Mouse (Mus musculus): ENCODE results near the gene Sfmbt2. TPM values are rescaled to one million over a fixed set of nuclear protein-coding genes. Genes with fewer than 3 reads are reported as not detected.

The Sfmbt2 gene
- polyA plus RNA-seq, 1 experiment from 2014 or later: 0.65 TPM

- Histone ChIP-seq H3K27ac (ENCODE audit: low read length) (no peak overlapping the region), H3K4me3 (ENCODE audit: low read length) (no peak overlapping the region), H3K9me3 (ENCODE audit: control insufficient read depth, low read length) (no peaks in the 10 kb centered on the region), H3K4me1 (ENCODE audit: control insufficient read depth, insufficient read depth, low read length) (peaks cover 12% of the 10 kb centered on the region), H3K4me2 (ENCODE audit: low read depth, low read length) (no peak overlapping the region), H3K27me3 (replicated peaks; ENCODE audit: control insufficient read depth, insufficient read depth, low read length) (peaks cover 60% of the 10 kb centered on the region), H3K9ac (ENCODE audit: low read depth, low read length) (no peak overlapping the region), H3K36me3 (ENCODE audit: control insufficient read depth, insufficient read depth, low read length) (no peaks in the 10 kb centered on the region)
- ATAC-seq: no peak
- 2% methylated on average over 26 of the region's 26 CpGs for WGBS
These were observed 563 bp downstream of the Sfmbt2 start for GRCm38 (mm10) chr2:10370687-10371458.

GRCm38 (mm10) chr2:10371459-10371817 is 1.1 kb downstream of the Sfmbt2 start:
- Histone ChIP-seq H3K36me3 (ENCODE audit: control insufficient read depth, insufficient read depth, low read length) (no peaks in the 10 kb centered on the region), H3K4me1 (ENCODE audit: control insufficient read depth, insufficient read depth, low read length) (peaks cover 12% of the 10 kb centered on the region), H3K4me3 (ENCODE audit: low read length) (no peak overlapping the region; the same call in 1 of the 2 replicates), H3K4me2 (ENCODE audit: low read depth, low read length) (no peak overlapping the region), H3K9ac (ENCODE audit: low read depth, low read length) (no peak overlapping the region), H3K9me3 (ENCODE audit: control insufficient read depth, low read length) (no peaks in the 10 kb centered on the region), H3K27ac (ENCODE audit: low read length) (no peak overlapping the region), H3K27me3 (replicated peaks; ENCODE audit: control insufficient read depth, insufficient read depth, low read length) (peaks cover 64% of the 10 kb centered on the region)
- no peak for ATAC-seq
- WGBS: 1% methylated on average over 16 of the region's 16 CpGs

GRCm38 (mm10) chr2:10371899-10372298 is 1.6 kb downstream of the Sfmbt2 start:
- H3K4me3 ChIP-seq (ENCODE audit: low read length): peak overlapping the region; percentile 66
- no peaks in the 10 kb centered on the region for H3K9me3 ChIP-seq (ENCODE audit: control insufficient read depth, low read length)
- no peak overlapping the region for H3K9ac ChIP-seq (ENCODE audit: low read depth, low read length)
- H3K4me2 ChIP-seq (ENCODE audit: low read depth, low read length): peak overlapping the region; percentile 98
- peaks cover 12% of the 10 kb centered on the region for H3K4me1 ChIP-seq (ENCODE audit: control insufficient read depth, insufficient read depth, low read length)
- WGBS: 1% methylated on average over 13 of the region's 18 CpGs
- H3K27me3 ChIP-seq (replicated peaks; ENCODE audit: control insufficient read depth, insufficient read depth, low read length): peaks cover 61% of the 10 kb centered on the region
- no peaks in the 10 kb centered on the region for H3K36me3 ChIP-seq (ENCODE audit: control insufficient read depth, insufficient read depth, low read length)
- H3K27ac ChIP-seq (ENCODE audit: low read length): no peak overlapping the region
- no peak for ATAC-seq

GRCm38 (mm10) chr2:10372321-10372723 is 2.0 kb downstream of the Sfmbt2 start:
- Histone ChIP-seq H3K4me2 (ENCODE audit: low read depth, low read length) (peak overlapping the region; percentile 98), H3K27me3 (replicated peaks; ENCODE audit: control insufficient read depth, insufficient read depth, low read length) (peaks cover 57% of the 10 kb centered on the region), H3K4me1 (ENCODE audit: control insufficient read depth, insufficient read depth, low read length) (peaks cover 12% of the 10 kb centered on the region), H3K4me3 (ENCODE audit: low read length) (peak overlapping the region; percentile 66), H3K36me3 (ENCODE audit: control insufficient read depth, insufficient read depth, low read length) (no peaks in the 10 kb centered on the region), H3K27ac (ENCODE audit: low read length) (no peak overlapping the region), H3K9me3 (ENCODE audit: control insufficient read depth, low read length) (no peaks in the 10 kb centered on the region), H3K9ac (ENCODE audit: low read depth, low read length) (peak overlapping the region; percentile 62)
- peak; percentile 81 for ATAC-seq
- under 1% methylated on average over 30 of the region's 31 CpGs for WGBS

- H3K27ac ChIP-seq (ENCODE audit: low read length): no peak overlapping the region
- WGBS: under 1% methylated on average over 33 of the region's 35 CpGs
- ATAC-seq: peak; percentile 31
These were observed 2.6 kb downstream of the Sfmbt2 start for GRCm38 (mm10) chr2:10372776-10373507.

GRCm38 (mm10) chr2:10373508-10374206 is 3.3 kb downstream of the Sfmbt2 start:
- Histone ChIP-seq H3K27me3 (replicated peaks; ENCODE audit: control insufficient read depth, insufficient read depth, low read length) (peaks cover 51% of the 10 kb centered on the region), H3K9me3 (ENCODE audit: control insufficient read depth, low read length) (no peaks in the 10 kb centered on the region), H3K4me3 (ENCODE audit: low read length) (peak overlapping the region; percentile 66), H3K27ac (ENCODE audit: low read length) (no peak overlapping the region), H3K36me3 (ENCODE audit: control insufficient read depth, insufficient read depth, low read length) (no peaks in the 10 kb centered on the region), H3K4me1 (ENCODE audit: control insufficient read depth, insufficient read depth, low read length) (peaks cover 12% of the 10 kb centered on the region), H3K4me2 (ENCODE audit: low read depth, low read length) (peak overlapping the region; percentile 98), H3K9ac (ENCODE audit: low read depth, low read length) (peak overlapping the region; percentile 48)
- ATAC-seq: no peak
- WGBS: under 1% methylated on average over 30 of the region's 30 CpGs

More at GRCm38 (mm10) chr2:10372776-10373507, 2.6 kb downstream of the Sfmbt2 start:
- Histone ChIP-seq H3K9me3 (ENCODE audit: control insufficient read depth, low read length) (no peaks in the 10 kb centered on the region), H3K4me2 (ENCODE audit: low read depth, low read length) (peak overlapping the region; percentile 98), H3K4me1 (ENCODE audit: control insufficient read depth, insufficient read depth, low read length) (peaks cover 12% of the 10 kb centered on the region), H3K4me3 (ENCODE audit: low read length) (peak overlapping the region; percentile 66), H3K9ac (ENCODE audit: low read depth, low read length) (peak overlapping the region; percentile 62), H3K27me3 (replicated peaks; ENCODE audit: control insufficient read depth, insufficient read depth, low read length) (peaks cover 56% of the 10 kb centered on the region), H3K36me3 (ENCODE audit: control insufficient read depth, insufficient read depth, low read length) (no peaks in the 10 kb centered on the region)

- H3K27me3 ChIP-seq (replicated peaks; ENCODE audit: control insufficient read depth, insufficient read depth, low read length): peaks cover 49% of the 10 kb centered on the region
- peak overlapping the region; percentile 66 for H3K4me3 ChIP-seq (ENCODE audit: low read length)
- ATAC-seq: peak; percentile 45
- H3K4me1 ChIP-seq (ENCODE audit: control insufficient read depth, insufficient read depth, low read length): peaks cover 12% of the 10 kb centered on the region
- no peaks in the 10 kb centered on the region for H3K9me3 ChIP-seq (ENCODE audit: control insufficient read depth, low read length)
- no peak overlapping the region for H3K27ac ChIP-seq (ENCODE audit: low read length)
- under 1% methylated on average over 34 of the region's 34 CpGs for WGBS
- no peaks in the 10 kb centered on the region for H3K36me3 ChIP-seq (ENCODE audit: control insufficient read depth, insufficient read depth, low read length)
- peak overlapping the region; percentile 98 for H3K4me2 ChIP-seq (ENCODE audit: low read depth, low read length)
- peak overlapping the region; percentile 48 for H3K9ac ChIP-seq (ENCODE audit: low read depth, low read length)
These were observed 4.1 kb downstream of the Sfmbt2 start for GRCm38 (mm10) chr2:10374207-10375023.

- peak overlapping the region; percentile 98 for H3K4me2 ChIP-seq (ENCODE audit: low read depth, low read length)
- ATAC-seq: peak; percentile 24; the same call in 1 of the 2 replicates
- no peak overlapping the region for H3K27ac ChIP-seq (ENCODE audit: low read length)
- peak overlapping the region; percentile 41 for H3K9ac ChIP-seq (ENCODE audit: low read depth, low read length)
- H3K27me3 ChIP-seq (replicated peaks; ENCODE audit: control insufficient read depth, insufficient read depth, low read length): peaks cover 43% of the 10 kb centered on the region
- no peaks in the 10 kb centered on the region for H3K9me3 ChIP-seq (ENCODE audit: control insufficient read depth, low read length)
- no peaks in the 10 kb centered on the region for H3K36me3 ChIP-seq (ENCODE audit: control insufficient read depth, insufficient read depth, low read length)
- peaks cover 12% of the 10 kb centered on the region for H3K4me1 ChIP-seq (ENCODE audit: control insufficient read depth, insufficient read depth, low read length)
- peak overlapping the region; percentile 66 for H3K4me3 ChIP-seq (ENCODE audit: low read length)
- under 1% methylated on average over 22 of the region's 22 CpGs for WGBS
These were observed 4.7 kb downstream of the Sfmbt2 start for GRCm38 (mm10) chr2:10375024-10375372.

All from intestine, embryonic 16.5 days (tissue).